Mouse (Mus musculus) testis, adult 2 months (tissue): ENCODE results near the gene Bok.

Source experiments
- CTCF ChIP-seq: fragments of 200-500 bp; IDR thresholded peaks from 2 replicates; pipeline ENCODE4 v1.5.1; 2012; ENCODE audit warnings: low read depth, mild to moderate bottlenecking, inconsistent platforms, low read length, moderate library complexity; ENCODE audit not compliant: control insufficient read depth, insufficient read depth, insufficient replicate concordance
- POLR2A ChIP-seq: fragments of 200-500 bp; IDR thresholded peaks from 2 replicates; pipeline ENCODE4 v1.6.1; 2012; ENCODE audit warnings: low read depth, mild to moderate bottlenecking, inconsistent platforms, low read length, moderate library complexity; ENCODE audit not compliant: control insufficient read depth

DNA sequence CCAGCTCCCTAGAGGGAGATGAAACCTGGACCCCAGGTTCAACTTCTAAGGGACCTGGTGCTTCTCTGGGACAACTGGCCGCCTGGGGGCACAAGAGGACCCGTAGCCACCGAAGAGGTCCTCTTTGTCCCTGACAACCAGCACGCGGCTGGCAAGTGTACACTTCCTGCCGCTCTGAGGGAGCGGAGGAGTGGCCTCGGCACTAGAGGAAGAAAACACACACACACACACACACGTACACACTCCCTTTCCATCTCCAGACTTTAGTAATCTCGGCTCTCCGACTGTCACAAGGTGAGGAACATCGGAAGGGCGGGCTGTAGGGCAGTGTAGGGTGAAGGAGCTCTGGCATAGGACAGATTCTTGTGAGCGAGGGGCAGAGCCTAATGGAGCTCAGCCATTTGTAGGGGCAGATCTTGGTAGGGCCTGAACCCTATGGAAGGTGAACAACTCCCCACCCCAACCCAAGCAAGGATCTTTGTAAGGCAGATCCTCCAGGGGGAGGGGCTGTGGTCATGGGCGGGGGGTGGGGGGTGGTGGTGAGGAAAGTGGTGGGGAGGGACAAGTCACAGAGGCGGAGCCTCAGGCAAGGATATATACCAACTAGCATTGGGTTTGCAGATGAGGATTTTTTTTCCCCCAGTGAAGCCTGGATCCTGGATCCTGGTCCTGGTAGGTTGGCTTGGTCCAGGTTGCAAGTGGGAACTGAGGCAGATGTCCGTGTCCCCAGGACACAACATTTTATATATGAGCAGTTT is 16.5 kb upstream of the Bok start:
- TF ChIP-seq CTCF (peak; percentile 37; the same call in 1 of the 2 replicates), POLR2A (peak; percentile 52; the same call in 1 of the 2 replicates)
